In the genomic region with DNA sequence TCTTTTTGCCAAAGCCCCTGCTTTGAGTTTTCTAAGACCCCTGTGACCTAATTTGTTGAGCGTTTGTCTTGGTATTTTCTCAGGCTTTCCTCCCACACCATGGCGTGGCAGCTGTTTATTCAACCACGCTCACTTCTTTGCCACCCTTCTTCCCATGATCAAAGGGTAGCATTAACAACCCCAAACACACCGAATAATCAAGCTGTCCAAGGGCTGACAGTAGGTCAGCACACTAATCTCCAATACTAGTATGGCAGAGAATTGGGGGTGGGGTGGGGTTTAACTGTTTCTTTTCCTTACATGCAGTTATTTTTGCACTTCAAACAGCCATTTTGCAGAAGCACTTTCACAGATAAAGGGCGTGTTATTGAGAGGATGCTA, we compare ENCODE assay signal across 8 mouse cellular contexts. TPM values are rescaled to one million over a fixed set of nuclear protein-coding genes. Genes with fewer than 3 reads are reported as not detected.
A peak's percentile ranks its signal among the peaks of the same experiment; 100 is the strongest.
DNase-seq lines count a peak whose midpoint lies in the region; ATAC-seq and TF ChIP-seq lines count a peak whose summit lies in the region.

No protein-coding gene starts in this region.

- no peaks in the 10 kb centered on the region for H3K27me3 ChIP-seq in heart, embryonic 13.5 days (replicated peaks)
- H3K27me3 ChIP-seq in embryonic facial prominence, embryonic 13.5 days: peaks cover 6% of the 10 kb centered on the region; the same call in 1 of the 2 replicates
- peaks cover 13% of the 10 kb centered on the region for H3K27me3 ChIP-seq in midbrain, embryonic 12.5 days

- H3K4me3 ChIP-seq in heart, embryonic 13.5 days: no peak overlapping the region
- no peak overlapping the region for H3K4me3 ChIP-seq in layer of hippocampus, adult 2 months
- no peak overlapping the region for H3K4me3 ChIP-seq in embryonic facial prominence, embryonic 13.5 days
- no peak overlapping the region for H3K4me3 ChIP-seq in midbrain, embryonic 12.5 days

- intact Hi-C loops in heart, postnatal 25 days (cut with DNase I): loop anchor here (1.0 to 5.0 kb wide), 5 partner anchors 176 to 571 kb away; partner anchors contain the start of genes Fam122a and Pip5k1b

- no peak for DNase-seq in heart, postnatal 25 days (ENCODE audit: low spot score)
- DNase-seq in layer of hippocampus, adult 2 months (ENCODE audit: low spot score in 2 of 2): no peak
- no peak for DNase-seq in layer of hippocampus, postnatal 36 days
- no peak for DNase-seq in adrenal gland, adult (ENCODE audit: inconsistent age in 2 of 2, low spot score in 1 of 2)
- no peak for DNase-seq in cerebellum, adult 8-10 months

- H3K27ac ChIP-seq in heart, embryonic 13.5 days (replicated peaks): no peak overlapping the region
- H3K27ac ChIP-seq in layer of hippocampus, adult 2 months: peak overlapping the region; percentile 86
- no peak overlapping the region for H3K27ac ChIP-seq in embryonic facial prominence, embryonic 13.5 days
- H3K27ac ChIP-seq in midbrain, embryonic 12.5 days (replicated peaks): no peak overlapping the region

- peak overlapping the region; percentile 71 for H3K4me2 ChIP-seq in heart, embryonic 13.5 days
- H3K4me2 ChIP-seq in embryonic facial prominence, embryonic 13.5 days: peak overlapping the region; percentile 61
- peak overlapping the region; percentile 48 for H3K4me2 ChIP-seq in midbrain, embryonic 12.5 days (replicated peaks)

- 33% methylated on average over 5 of the region's 5 CpGs for WGBS in heart, embryonic 13.5 days
- 24% methylated on average over 5 of the region's 5 CpGs for WGBS in embryonic facial prominence, embryonic 13.5 days
- WGBS in midbrain, embryonic 12.5 days: 10% methylated on average over 5 of the region's 5 CpGs

- peaks cover 5% of the 10 kb centered on the region for H3K36me3 ChIP-seq in heart, embryonic 13.5 days
- H3K36me3 ChIP-seq in embryonic facial prominence, embryonic 13.5 days: no peaks in the 10 kb centered on the region
- no peaks in the 10 kb centered on the region for H3K36me3 ChIP-seq in midbrain, embryonic 12.5 days

- no peak overlapping the region for H3K9ac ChIP-seq in heart, embryonic 13.5 days
- no peak overlapping the region for H3K9ac ChIP-seq in embryonic facial prominence, embryonic 13.5 days
- no peak overlapping the region for H3K9ac ChIP-seq in midbrain, embryonic 12.5 days (replicated peaks)

- H3K9me3 ChIP-seq in heart, embryonic 13.5 days: no peaks in the 10 kb centered on the region
- no peaks in the 10 kb centered on the region for H3K9me3 ChIP-seq in embryonic facial prominence, embryonic 13.5 days
- no peaks in the 10 kb centered on the region for H3K9me3 ChIP-seq in midbrain, embryonic 12.5 days

- ATAC-seq in heart, embryonic 13.5 days (ENCODE audit: extremely low read depth, insufficient number of reproducible peaks, low FRiP score, low TSS enrichment): no peak
- ATAC-seq in embryonic facial prominence, embryonic 13.5 days (ENCODE audit: insufficient number of reproducible peaks, insufficient read depth, low FRiP score, low TSS enrichment, low read depth): no peak
- peak; percentile 79 for ATAC-seq in midbrain, embryonic 12.5 days (ENCODE audit: low FRiP score, low read depth)

- peaks cover 18% of the 10 kb centered on the region for H3K4me1 ChIP-seq in heart, embryonic 13.5 days
- H3K4me1 ChIP-seq in embryonic facial prominence, embryonic 13.5 days: peaks cover 3% of the 10 kb centered on the region; the same call in 1 of the 2 replicates
- peaks cover 12% of the 10 kb centered on the region; the same call in 1 of the 2 replicates for H3K4me1 ChIP-seq in midbrain, embryonic 12.5 days

- no peak for TF ChIP-seq CTCF in layer of hippocampus, adult 2 months (conservative IDR thresholded peaks at IDR 0.05)

RNA-seq across cellular contexts. Expression of gene Fxn, which starts 21.4 kb away (rescaled TPM):
- polyA plus RNA-seq in heart, embryonic 13.5 days (2015; fragmentation: Nextera tagmentation; extraction: Ambion mirVana): 60.9 and 64.0 TPM in 2 replicates
- total RNA-seq in heart, postnatal 25 days (2021): 10 to 100 TPM; 27.7 to 28.9 TPM
- total RNA-seq in layer of hippocampus, adult 2 months (2021): 1 to 10 TPM; 7.4 to 8.8 TPM
- total RNA-seq in layer of hippocampus, postnatal 36 days (2021): 1 to 10 TPM; 7.9 to 8.1 TPM
- polyA plus RNA-seq in embryonic facial prominence, embryonic 13.5 days (2015; fragmentation: Nextera tagmentation; extraction: Ambion mirVana): 52.3 and 54.6 TPM in 2 replicates
- 42.5 and 49.4 TPM in 2 replicates for polyA plus RNA-seq in midbrain, embryonic 12.5 days (2016; fragmentation: Nextera tagmentation; extraction: Ambion mirVana)
